18 mouse cellular contexts compared by ENCODE assay signal in the genomic region with DNA sequence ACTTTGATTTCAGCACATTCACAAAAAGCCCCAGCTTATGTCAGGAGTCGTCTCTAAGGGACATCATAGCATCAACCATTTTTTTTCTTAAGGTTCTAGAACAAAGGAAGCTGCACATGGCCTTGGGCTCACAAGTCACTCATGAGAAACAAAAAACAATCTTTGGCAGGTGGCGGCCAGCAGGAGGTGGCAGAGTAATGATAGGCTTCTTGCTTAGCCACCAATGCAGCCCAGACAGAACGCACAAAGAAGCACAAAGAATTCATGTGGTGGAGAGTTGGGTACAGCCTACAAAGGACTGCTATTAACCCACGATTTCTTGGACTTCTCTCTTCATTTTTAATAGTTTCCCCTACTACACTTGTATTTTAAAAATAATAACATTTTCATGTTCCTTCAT. TPM values are rescaled to one million over a fixed set of nuclear protein-coding genes. Genes with fewer than 3 reads are reported as not detected.
A peak's percentile ranks its signal among the peaks of the same experiment; 100 is the strongest.
DNase-seq lines count a peak whose midpoint lies in the region; ATAC-seq and TF ChIP-seq lines count a peak whose summit lies in the region.
"Had no signal": no experiment of that assay in that cellular context is flagged by ENCODE, and none has a peak within 500 bp of the region (broad histone marks: within the 10 kb centered on the region; RNA-seq: fewer than 3 reads in every experiment).

No protein-coding gene starts in this region.

- no peaks in the 10 kb centered on the region for H3K36me3 ChIP-seq in lung, postnatal 0 days (ENCODE audit: insufficient read depth, low read length)
- no peaks in the 10 kb centered on the region for H3K36me3 ChIP-seq in forebrain, embryonic 14.5 days (ENCODE audit: control insufficient read depth, insufficient read depth, low read length)
- H3K36me3 ChIP-seq: hindbrain, embryonic 15.5 days; liver, embryonic 15.5 days had no signal

- WGBS in lung, postnatal 0 days: 79% methylated on average over 4 of the region's 4 CpGs
- 45% methylated on average over 4 of the region's 4 CpGs for whole genome bisulfite sequencing in forebrain, embryonic 14.5 days

- no peak for DNase-seq in gastrocnemius, adult 2 months
- no peak for DNase-seq in gastrocnemius, adult 18-20 months (ENCODE audit: low spot score)
- DNase-seq in lung, postnatal 0 days (ENCODE audit: low spot score): no peak
- DNase-seq in lung, postnatal 10 days: no peak
- DNase-seq in cerebellum, adult 18-20 months: peak; percentile 35 to 48
- peak; percentile 33 for DNase-seq in forebrain, embryonic 14.5 days (ENCODE audit: low spot score)
- no peak for DNase-seq in liver
- DNase-seq in gastrocnemius, postnatal 25 days: no peak
- DNase-seq: kidney, adult 2 months; kidney, postnatal 36 days; layer of hippocampus, postnatal 36 days; lung, postnatal 36 days; right cerebral cortex, postnatal 14 days; thymus, adult 2 months had no signal

- no peak overlapping the region for H3K4me3 ChIP-seq in gastrocnemius, adult 2 months
- no peak overlapping the region for H3K4me3 ChIP-seq in lung, postnatal 0 days (ENCODE audit: low read depth, low read length)
- H3K4me3 ChIP-seq in forebrain, embryonic 14.5 days (ENCODE audit: low read depth, low read length): no peak overlapping the region
- H3K4me3 ChIP-seq: embryonic facial prominence, embryonic 15.5 days; hindbrain, embryonic 15.5 days; liver, embryonic 15.5 days; midbrain, embryonic 10.5 days had no signal

- H3K4me1 ChIP-seq in lung, postnatal 0 days (ENCODE audit: insufficient read depth, low read depth, low read length): no peaks in the 10 kb centered on the region
- H3K4me1 ChIP-seq in forebrain, embryonic 14.5 days (ENCODE audit: control insufficient read depth, insufficient read depth, low read length): no peaks in the 10 kb centered on the region
- H3K4me1 ChIP-seq: embryonic facial prominence, embryonic 15.5 days; hindbrain, embryonic 15.5 days; liver, embryonic 15.5 days; midbrain, embryonic 10.5 days had no signal

- H3K27ac ChIP-seq in gastrocnemius, adult 2 months: no peak overlapping the region
- H3K27ac ChIP-seq in lung, postnatal 0 days (ENCODE audit: low read length): no peak overlapping the region
- no peak overlapping the region for H3K27ac ChIP-seq in forebrain, embryonic 14.5 days (ENCODE audit: low read depth, low read length)
- H3K27ac ChIP-seq: embryonic facial prominence, embryonic 15.5 days; hindbrain, embryonic 15.5 days; liver, embryonic 15.5 days; midbrain, embryonic 10.5 days had no signal

- no peaks in the 10 kb centered on the region for H3K9me3 ChIP-seq in lung, postnatal 0 days (ENCODE audit: low read length)
- H3K9me3 ChIP-seq in forebrain, embryonic 14.5 days (replicated peaks; ENCODE audit: control insufficient read depth, low read length): no peaks in the 10 kb centered on the region
- H3K9me3 ChIP-seq: embryonic facial prominence, embryonic 15.5 days; hindbrain, embryonic 15.5 days; liver, embryonic 15.5 days; midbrain, embryonic 10.5 days had no signal

- H3K27me3 ChIP-seq in lung, postnatal 0 days (replicated peaks; ENCODE audit: insufficient read depth, low read length): no peaks in the 10 kb centered on the region
- no peaks in the 10 kb centered on the region for H3K27me3 ChIP-seq in forebrain, embryonic 14.5 days (replicated peaks; ENCODE audit: control insufficient read depth, insufficient read depth, low read length)
- H3K27me3 ChIP-seq: embryonic facial prominence, embryonic 15.5 days; hindbrain, embryonic 15.5 days; liver, embryonic 15.5 days had no signal

- H3K4me2 ChIP-seq in lung, postnatal 0 days (replicated peaks; ENCODE audit: low read depth, low read length): no peak overlapping the region
- no peak overlapping the region for H3K4me2 ChIP-seq in forebrain, embryonic 14.5 days (ENCODE audit: low read length)
- H3K4me2 ChIP-seq: embryonic facial prominence, embryonic 15.5 days; hindbrain, embryonic 15.5 days; liver, embryonic 15.5 days had no signal

- ATAC-seq in lung, postnatal 0 days: no peak
- ATAC-seq in forebrain, embryonic 14.5 days: no peak; the same call in none of the 2 replicates

- TF ChIP-seq CTCF in gastrocnemius, adult 2 months (IDR thresholded peaks at IDR 0.05): peak; percentile 34
- TF ChIP-seq CTCF in lung, postnatal 0 days (IDR thresholded peaks at IDR 0.05): peak; percentile 33

- intact Hi-C loops in gastrocnemius, adult 2 months (cut with DNase I): no loop called here

- no peak for TF ChIP-seq EP300 in lung, postnatal 0 days (IDR thresholded peaks at IDR 0.05)

- H3K9ac ChIP-seq in lung, postnatal 0 days (replicated peaks; ENCODE audit: low read depth): no peak overlapping the region
- H3K9ac ChIP-seq in forebrain, embryonic 14.5 days (ENCODE audit: low read length): no peak overlapping the region
- H3K9ac ChIP-seq: embryonic facial prominence, embryonic 15.5 days; hindbrain, embryonic 15.5 days; liver, embryonic 15.5 days had no signal

RNA-seq across cellular contexts. Expression of gene Cdk5rap2, which starts 32.9 kb away (rescaled TPM):
- 1 to 10 TPM; 7.2 to 7.6 TPM for total RNA-seq in gastrocnemius, adult 2 months (2021)
- total RNA-seq in gastrocnemius, adult 18-20 months (2021): 1 to 10 TPM; 7.0 to 7.4 TPM
- polyA plus RNA-seq in lung, postnatal 0 days (2015; fragmentation: Nextera tagmentation; extraction: Ambion mirVana): 3.4 and 3.8 TPM in 2 replicates
- polyA plus RNA-seq in forebrain, embryonic 14.5 days (2014; fragmentation: Nextera tagmentation; extraction: Ambion mirVana): 12.7 and 14.7 TPM in 2 replicates
- total RNA-seq in gastrocnemius, postnatal 25 days (2021): 1 to 10 TPM; 5.4 to 5.7 TPM

Comparison
In these comparisons a context has a peak if more than half of its experiments do, and no peak if none do; other contexts are left out.
1. DNase-seq: peak in cerebellum, adult 18-20 months (2 of 2) and forebrain, embryonic 14.5 days (single experiment); none in gastrocnemius, adult 2 months (single experiment), gastrocnemius, adult 18-20 months (single experiment), lung, postnatal 0 days (single experiment), lung, postnatal 10 days (single experiment), liver (single experiment) and gastrocnemius, postnatal 25 days (single experiment).